In genomic region chr8:70283136-70284077, GRCm38 (mm10) we compare ENCODE assay signal across 9 mouse cellular contexts. TPM values are rescaled to one million over a fixed set of nuclear protein-coding genes. Genes with fewer than 3 reads are reported as not detected.
DNase-seq lines count a peak whose midpoint lies in the region; ATAC-seq and TF ChIP-seq lines count a peak whose summit lies in the region.
"Had no signal": no experiment of that assay in that cellular context is flagged by ENCODE, and none has a peak within 500 bp of the region (broad histone marks: within the 10 kb centered on the region; RNA-seq: fewer than 3 reads in every experiment).

No protein-coding gene starts in this region.

- no peaks in the 10 kb centered on the region for H3K9me3 ChIP-seq in hindbrain, embryonic 12.5 days (replicated peaks)
- no peaks in the 10 kb centered on the region; the same call in 1 of the 2 replicates for H3K9me3 ChIP-seq in liver, embryonic 14.5 days (ENCODE audit: control insufficient read depth, low read length)

- no peak for TF ChIP-seq EP300 in liver, embryonic 14.5 days (IDR thresholded peaks at IDR 0.05; ENCODE audit: low read depth)

- H3K27ac ChIP-seq in hindbrain, embryonic 12.5 days = peak overlapping the region; percentile 62
- H3K27ac ChIP-seq in liver, embryonic 14.5 days = no peak overlapping the region

- peak; percentile 63 for ATAC-seq in hindbrain, embryonic 12.5 days (ENCODE audit: low FRiP score)
- ATAC-seq in liver, embryonic 14.5 days (ENCODE audit: insufficient read depth) = peak; percentile 36

- peak overlapping the region; percentile 89 for H3K4me3 ChIP-seq in hindbrain, embryonic 12.5 days
- peak overlapping the region; percentile 65 to 71 for H3K4me3 ChIP-seq in liver, embryonic 14.5 days (ENCODE audit: insufficient read depth in 1 of 2, low read depth in 2 of 2, low read length in 2 of 2)

- peak; percentile 44 to 56 for DNase-seq in adrenal gland, postnatal 36 days
- no peak for DNase-seq in adrenal gland, postnatal 4 days (ENCODE audit: low spot score in 2 of 2)
- DNase-seq in 3134 (ENCODE audit: extremely low read depth, insufficient read length, low spot score) = peak; percentile 62
- DNase-seq in embryo, embryonic 11 days = peak; percentile 42
- no peak for DNase-seq in liver, embryonic 14.5 days (ENCODE audit: low read depth in 3 of 3, low spot score in 3 of 3)
- peak; percentile 32 for DNase-seq in retina, postnatal 1 day
- no peak for DNase-seq in layer of hippocampus, adult 11-12 months (ENCODE audit: low spot score)

- under 1% methylated on average over 55 of the region's 55 CpGs for WGBS in hindbrain, embryonic 12.5 days
- WGBS in liver, embryonic 14.5 days (ENCODE audit: insufficient replicate concordance) = under 1% methylated on average over 55 of the region's 55 CpGs

- peak overlapping the region; percentile 71 for H3K4me2 ChIP-seq in hindbrain, embryonic 12.5 days (replicated peaks)
- H3K4me2 ChIP-seq in liver, embryonic 14.5 days (ENCODE audit: low read depth) = peak overlapping the region; percentile 74

- no peak for TF ChIP-seq CTCF in liver, embryonic 14.5 days (IDR thresholded peaks at IDR 0.05; ENCODE audit: low read depth)

- peaks cover 34% of the 10 kb centered on the region for H3K36me3 ChIP-seq in hindbrain, embryonic 12.5 days
- no peaks in the 10 kb centered on the region for H3K36me3 ChIP-seq in liver, embryonic 14.5 days (replicated peaks; ENCODE audit: control insufficient read depth, insufficient read depth, low read depth)

- peak overlapping the region; percentile 92 for H3K9ac ChIP-seq in hindbrain, embryonic 12.5 days
- H3K9ac ChIP-seq in liver, embryonic 14.5 days (replicated peaks) = peak overlapping the region; percentile 46

- H3K27me3 ChIP-seq in hindbrain, embryonic 12.5 days = no peaks in the 10 kb centered on the region
- no peaks in the 10 kb centered on the region; the same call in 1 of the 2 replicates for H3K27me3 ChIP-seq in liver, embryonic 14.5 days (ENCODE audit: control insufficient read depth, insufficient read depth, low read length)

- peaks cover 18% of the 10 kb centered on the region for H3K4me1 ChIP-seq in hindbrain, embryonic 12.5 days
- peaks cover 0 to 11% of the 10 kb centered on the region in 2 experiments; a peak in 2 of 4 replicates for H3K4me1 ChIP-seq in liver, embryonic 14.5 days (replicated peaks; ENCODE audit: control insufficient read depth in 2 of 2, insufficient read depth in 2 of 2, low read length in 1 of 2)

RNA-seq across cellular contexts. Expression of gene Homer3, which starts 0.8 kb away (rescaled TPM):
- total RNA-seq in adrenal gland, postnatal 36 days (2021) = 10 to 100 TPM; 16.7 to 20.9 TPM
- 10 to 100 TPM; 44.8 to 50.6 TPM for total RNA-seq in adrenal gland, postnatal 4 days (2021)
- polyA plus RNA-seq in hindbrain, embryonic 12.5 days (2016; fragmentation: Nextera tagmentation; extraction: Ambion mirVana) = 80.7 and 81.1 TPM in 2 replicates
- 5.5 and 6.5 TPM in 2 replicates for polyA plus RNA-seq in liver, embryonic 14.5 days (2012; rRNA removed)
- 3.9 and 4.2 TPM in 2 replicates for polyA plus RNA-seq in liver, embryonic 14.5 days (2014; fragmentation: Nextera tagmentation; extraction: Ambion mirVana)

RNA-seq across cellular contexts. Expression of gene Ddx49, which starts 18.9 kb away (rescaled TPM):
- 10 to 100 TPM; 69.9 to 72.0 TPM for total RNA-seq in adrenal gland, postnatal 36 days (2021)
- total RNA-seq in adrenal gland, postnatal 4 days (2021) = 10 to 100 TPM; 83.3 to 86.8 TPM
- 49.9 and 50.8 TPM in 2 replicates for polyA plus RNA-seq in hindbrain, embryonic 12.5 days (2016; fragmentation: Nextera tagmentation; extraction: Ambion mirVana)
- 17.9 and 20.3 TPM in 2 replicates for polyA plus RNA-seq in liver, embryonic 14.5 days (2012; rRNA removed)
- 20.8 and 22.3 TPM in 2 replicates for polyA plus RNA-seq in liver, embryonic 14.5 days (2014; fragmentation: Nextera tagmentation; extraction: Ambion mirVana)

RNA-seq across cellular contexts. Expression of gene Cope, which starts 18.9 kb away (rescaled TPM):
- 100 to 1,000 TPM; 194 to 215 TPM for total RNA-seq in adrenal gland, postnatal 36 days (2021)
- 100 to 1,000 TPM; 188 to 192 TPM for total RNA-seq in adrenal gland, postnatal 4 days (2021)
- polyA plus RNA-seq in hindbrain, embryonic 12.5 days (2016; fragmentation: Nextera tagmentation; extraction: Ambion mirVana) = 216 and 260 TPM in 2 replicates
- polyA plus RNA-seq in liver, embryonic 14.5 days (2012; rRNA removed) = 138 and 180 TPM in 2 replicates
- 164 and 171 TPM in 2 replicates for polyA plus RNA-seq in liver, embryonic 14.5 days (2014; fragmentation: Nextera tagmentation; extraction: Ambion mirVana)

RNA-seq across cellular contexts. Expression of gene Cers1, which starts 32.2 kb away (rescaled TPM):
- 1 to 10 TPM; 1.8 to 2.2 TPM for total RNA-seq in adrenal gland, postnatal 36 days (2021)
- 1 to 10 TPM; 6.8 to 7.2 TPM for total RNA-seq in adrenal gland, postnatal 4 days (2021)
- polyA plus RNA-seq in hindbrain, embryonic 12.5 days (2016; fragmentation: Nextera tagmentation; extraction: Ambion mirVana) = 16.3 and 17.8 TPM in 2 replicates
- polyA plus RNA-seq in liver, embryonic 14.5 days (2012; rRNA removed) = 0.09 and 0.14 TPM in 2 replicates
- not detected in 2 replicates for polyA plus RNA-seq in liver, embryonic 14.5 days (2014; fragmentation: Nextera tagmentation; extraction: Ambion mirVana)

RNA-seq across cellular contexts. Expression of gene Gdf1, which starts 46.2 kb away (rescaled TPM):
- total RNA-seq in adrenal gland, postnatal 36 days (2021) = under 1 TPM in 1 of 2 experiments, not detected in 1; 0.30 TPM
- total RNA-seq in adrenal gland, postnatal 4 days (2021) = 1 to 10 TPM in 1 of 2 experiments, under 1 TPM in 1; 0.34 to 1.3 TPM
- polyA plus RNA-seq in hindbrain, embryonic 12.5 days (2016; fragmentation: Nextera tagmentation; extraction: Ambion mirVana) = 2.2 and 4.4 TPM in 2 replicates
- polyA plus RNA-seq in liver, embryonic 14.5 days (2012; rRNA removed) = 0.16 and 0.22 TPM in 2 replicates
- not detected in 2 replicates for polyA plus RNA-seq in liver, embryonic 14.5 days (2014; fragmentation: Nextera tagmentation; extraction: Ambion mirVana)
- total RNA-seq: heart, postnatal 36 days had no signal

Comparison
In these comparisons a context has a peak if more than half of its experiments do, and no peak if none do; other contexts are left out.
1. DNase-seq: peak in adrenal gland, postnatal 36 days (2 of 2), 3134 (single experiment), embryo, embryonic 11 days (single experiment) and retina, postnatal 1 day (single experiment); none in adrenal gland, postnatal 4 days (0 of 2), liver, embryonic 14.5 days (0 of 3) and layer of hippocampus, adult 11-12 months (single experiment).